Mouse (Mus musculus): Measurements from ENCODE around the gene D630045J12Rik. TPM values are rescaled to one million over a fixed set of nuclear protein-coding genes. Genes with fewer than 3 reads are reported as not detected.

D630045J12Rik gene
- polyA plus RNA-seq, 1 experiment from 2014 or later = 11.7 TPM

Other genes starting within 250 kb of the D630045J12Rik start
- 0.61 and 0.97 TPM in 2 replicates for gene Svopl, start 207.0 kb downstream of the D630045J12Rik start, polyA plus RNA-seq (2016; fragmentation: Nextera tagmentation; extraction: Ambion mirVana)
- gene Tmem213, start 144.8 kb downstream of the D630045J12Rik start, polyA plus RNA-seq (2016; fragmentation: Nextera tagmentation; extraction: Ambion mirVana) = not detected in 2 replicates
- gene Atp6v0a4, start 129.4 kb downstream of the D630045J12Rik start, polyA plus RNA-seq (2016; fragmentation: Nextera tagmentation; extraction: Ambion mirVana) = not detected in 2 replicates
- 12.2 and 15.0 TPM in 2 replicates for gene Zc3hav1l, start 45.2 kb upstream of the D630045J12Rik start, polyA plus RNA-seq (2016; fragmentation: Nextera tagmentation; extraction: Ambion mirVana)
- gene Zc3hav1, start 100.6 kb upstream of the D630045J12Rik start, polyA plus RNA-seq (2016; fragmentation: Nextera tagmentation; extraction: Ambion mirVana) = 1.8 and 2.6 TPM in 2 replicates
- 12.4 and 14.6 TPM in 2 replicates for gene Ttc26, start 127.5 kb upstream of the D630045J12Rik start, polyA plus RNA-seq (2016; fragmentation: Nextera tagmentation; extraction: Ambion mirVana)
- gene Ubn2, start 179.9 kb upstream of the D630045J12Rik start, polyA plus RNA-seq (2016; fragmentation: Nextera tagmentation; extraction: Ambion mirVana) = 25.3 and 26.4 TPM in 2 replicates

Measured in midbrain, embryonic 12.5 days (tissue).